Mouse (Mus musculus) intestine, postnatal 0 days (tissue): ENCODE measurements at regions not wholly inside any gene's neighbourhood (a gene's known extent, or its start where the extent isn't known, plus 50 kb on each side); places are given as distances from the start of the nearest gene placed in this dataset.
A peak's percentile ranks its signal among the peaks of the same experiment; 100 is the strongest.

ENCODE experiments used
- ATAC-seq: fragments of 200-750 bp; cut with Nextera tagmentation; 2 replicates; pipeline ENCODE4 v1.8.0; 2017; ENCODE audit warnings: mild to moderate bottlenecking, moderate TSS enrichment, moderate library complexity
- H3K27ac ChIP-seq: fragments of 300-500 bp; sonication (generic); 2 replicates; pipeline ENCODE4 v1.5.1; 2014; ENCODE audit warnings: mild to moderate bottlenecking, low read depth, low read length, moderate library complexity
- H3K27me3 ChIP-seq: fragments of 300-500 bp; sonication (generic); replicated peaks from 2 replicates; pipeline ENCODE4 v1.6.1; 2014; ENCODE audit warnings: low read length, mixed read lengths; ENCODE audit not compliant: control insufficient read depth, insufficient read depth
- H3K36me3 ChIP-seq: fragments of 300-500 bp; sonication (generic); 2 replicates; pipeline ENCODE4 v1.6.1; 2014; ENCODE audit warnings: mild to moderate bottlenecking, moderate library complexity; ENCODE audit not compliant: control insufficient read depth, insufficient read depth
- H3K4me1 ChIP-seq: fragments of 300-500 bp; sonication (generic); replicated peaks from 2 replicates; pipeline ENCODE4 v1.6.1; 2014; ENCODE audit warnings: antibody characterized with exemption, low read length, mixed read lengths; ENCODE audit not compliant: control insufficient read depth, insufficient read depth
- H3K4me2 ChIP-seq: fragments of 300-500 bp; sonication (generic); replicated peaks from 2 replicates; pipeline ENCODE4 v1.6.1; 2014; ENCODE audit warnings: low read depth, mild to moderate bottlenecking, moderate library complexity
- H3K4me3 ChIP-seq: fragments of 300-500 bp; sonication (generic); 2 replicates; pipeline ENCODE4 v1.5.1; 2014; ENCODE audit warnings: low read depth, low read length
- H3K9ac ChIP-seq: fragments of 300-500 bp; sonication (generic); 2 replicates; pipeline ENCODE4 v1.6.1; 2014; ENCODE audit warnings: mild to moderate bottlenecking, low read depth, low read length
- H3K9me3 ChIP-seq: fragments of 300-500 bp; sonication (generic); 2 replicates; pipeline ENCODE4 v1.6.1; 2016; ENCODE audit warnings: mixed run types; ENCODE audit not compliant: control insufficient read depth
- CTCF ChIP-seq: sonication (generic); IDR thresholded peaks from 2 replicates; pipeline ENCODE4 v1.5.1; 2016; ENCODE audit warnings: low read depth, mild to moderate bottlenecking, control low read depth, antibody characterized with exemption, moderate library complexity
- WGBS: fragments of 180-500 bp; shearing (Covaris S2); extraction: QIAGEN DNeasy Blood & Tissue Kit; methylation state at CpG from one replicate; pipeline ENCODE4 v1.1.7; 2014; 5-methylcytosine and 5-hydroxymethylcytosine counted together

GRCm38 (mm10) chr17:80846996-80847810, 97.2 kb upstream of the Tmem178 start:
- peak; percentile 41; the same call in 1 of the 2 replicates for ATAC-seq
- H3K4me1 ChIP-seq: no peaks in the 10 kb centered on the region
- H3K9ac ChIP-seq: no peak overlapping the region
- peak overlapping the region; percentile 37 for H3K4me2 ChIP-seq
- no peaks in the 10 kb centered on the region for H3K36me3 ChIP-seq
- H3K4me3 ChIP-seq: no peak overlapping the region
- H3K27me3 ChIP-seq: no peaks in the 10 kb centered on the region
- no peak overlapping the region for H3K27ac ChIP-seq
- H3K9me3 ChIP-seq: no peaks in the 10 kb centered on the region
- 49% methylated on average over 23 of the region's 23 CpGs for WGBS
- peak; percentile 50 for TF ChIP-seq CTCF

- no peak for ATAC-seq
- Histone ChIP-seq H3K27ac (no peak overlapping the region), H3K36me3 (no peaks in the 10 kb centered on the region), H3K4me2 (no peak overlapping the region), H3K9me3 (no peaks in the 10 kb centered on the region), H3K27me3 (no peaks in the 10 kb centered on the region), H3K4me1 (no peaks in the 10 kb centered on the region), H3K4me3 (no peak overlapping the region), H3K9ac (no peak overlapping the region)
- whole genome bisulfite sequencing: 85% methylated on average over 7 of the region's 7 CpGs
- no peak for TF ChIP-seq CTCF
Observed at GRCm38 (mm10) chr17:80845349-80845748, 99.1 kb upstream of the Tmem178 start.

DNA sequence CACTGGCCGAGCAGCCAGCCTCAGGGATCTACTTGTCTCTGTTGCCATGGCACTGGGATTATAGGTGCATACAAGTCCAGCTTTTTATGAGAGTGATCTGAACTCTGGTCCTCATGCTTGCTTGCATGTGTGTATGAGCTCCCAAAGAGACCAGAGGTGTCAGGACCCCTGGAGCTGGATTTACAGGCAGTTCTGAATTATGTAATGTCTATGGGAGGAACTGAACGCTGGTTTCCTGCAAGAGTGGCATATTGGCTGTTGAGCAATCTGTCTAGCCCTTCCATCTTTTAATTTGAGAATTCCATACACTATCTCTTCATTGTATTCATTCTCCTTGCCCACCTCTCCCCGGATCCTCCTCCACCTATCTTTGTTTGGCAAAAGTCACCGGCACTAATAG, 102.5 kb upstream of the Tmem178 start:
- H3K36me3 ChIP-seq: no peaks in the 10 kb centered on the region
- H3K4me1 ChIP-seq: no peaks in the 10 kb centered on the region
- no peak for ATAC-seq
- no peaks in the 10 kb centered on the region for H3K9me3 ChIP-seq
- H3K4me3 ChIP-seq: no peak overlapping the region
- WGBS: 88% methylated on average over 4 of the region's 4 CpGs
- no peak overlapping the region for H3K4me2 ChIP-seq
- no peaks in the 10 kb centered on the region for H3K27me3 ChIP-seq
- H3K9ac ChIP-seq: no peak overlapping the region
- no peak for TF ChIP-seq CTCF
- no peak overlapping the region for H3K27ac ChIP-seq

DNA sequence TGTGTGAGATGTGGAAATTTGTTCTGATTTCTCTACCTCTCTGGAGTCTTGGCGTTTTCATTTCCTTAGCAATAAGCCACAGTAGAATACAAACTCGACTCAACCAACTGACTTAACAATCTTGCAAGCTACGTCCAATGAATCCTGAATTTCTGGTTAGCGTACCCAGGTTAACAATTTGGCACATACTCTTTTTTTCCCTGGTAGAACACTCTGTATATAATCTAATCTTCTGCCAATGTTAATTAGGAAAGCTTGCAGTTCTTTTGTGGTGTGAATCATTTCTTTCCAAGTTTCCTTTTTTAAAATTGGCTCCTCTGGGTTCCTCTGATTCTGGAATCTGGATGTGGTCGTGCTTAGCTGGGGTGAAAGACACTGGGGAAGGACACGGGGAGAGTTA, 103.5 kb upstream of the Tmem178 start:
- Histone ChIP-seq H3K9me3 (no peaks in the 10 kb centered on the region), H3K4me3 (no peak overlapping the region), H3K27ac (no peak overlapping the region), H3K4me1 (no peaks in the 10 kb centered on the region), H3K27me3 (no peaks in the 10 kb centered on the region), H3K9ac (no peak overlapping the region), H3K36me3 (no peaks in the 10 kb centered on the region), H3K4me2 (no peak overlapping the region)
- no peak for TF ChIP-seq CTCF
- no peak for ATAC-seq
- WGBS: 87% methylated on average over 6 of the region's 6 CpGs

DNA sequence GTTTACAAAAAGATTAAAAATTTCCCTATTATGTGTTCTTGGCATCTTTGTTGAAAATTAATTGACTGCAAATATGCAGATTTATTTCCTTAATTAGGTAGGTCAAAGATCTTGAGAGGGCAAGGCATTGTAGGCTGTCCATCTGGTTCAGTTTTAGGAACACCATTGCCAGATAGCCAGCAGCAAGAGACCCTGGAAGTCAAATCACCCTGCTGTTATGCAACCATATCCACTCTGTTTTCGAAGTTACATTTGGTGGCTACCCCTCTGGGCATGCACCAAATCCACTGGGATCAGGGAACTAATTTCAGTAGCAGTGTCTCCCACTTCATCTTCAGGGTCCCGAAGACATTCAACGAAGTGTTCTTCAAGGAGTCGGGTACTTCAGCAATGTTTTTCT, 104.0 kb upstream of the Tmem178 start:
- 92% methylated on average over 4 of the region's 4 CpGs for WGBS
- no peak for TF ChIP-seq CTCF
- Histone ChIP-seq H3K4me2 (no peak overlapping the region), H3K27me3 (no peaks in the 10 kb centered on the region), H3K9me3 (no peaks in the 10 kb centered on the region), H3K4me1 (no peaks in the 10 kb centered on the region), H3K36me3 (no peaks in the 10 kb centered on the region), H3K4me3 (no peak overlapping the region), H3K27ac (no peak overlapping the region), H3K9ac (no peak overlapping the region)
- ATAC-seq: no peak

DNA sequence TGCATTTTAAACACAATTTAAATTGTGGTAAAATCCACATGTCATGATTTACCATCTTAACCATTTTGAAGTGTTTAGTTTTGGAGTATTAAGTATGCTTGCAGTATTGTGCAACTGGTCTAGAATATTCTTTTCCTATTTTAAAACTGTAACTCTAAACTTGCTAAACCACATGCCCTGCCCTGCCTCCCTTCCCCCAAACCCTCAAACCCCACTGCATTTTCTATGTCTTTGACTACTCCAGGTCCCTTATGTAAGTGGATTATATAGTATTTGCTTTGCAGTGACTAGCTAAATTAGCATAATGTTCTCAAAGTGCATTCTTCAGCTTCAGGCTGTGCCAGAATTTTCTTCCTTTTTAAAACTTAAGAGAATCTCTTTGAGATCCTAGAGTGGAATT, 106.4 kb upstream of the Map4k3 start:
- Histone ChIP-seq H3K27ac (no peak overlapping the region), H3K9me3 (no peaks in the 10 kb centered on the region), H3K9ac (no peak overlapping the region), H3K4me3 (no peak overlapping the region), H3K4me1 (no peaks in the 10 kb centered on the region; the same call in 1 of the 2 replicates), H3K36me3 (no peaks in the 10 kb centered on the region), H3K27me3 (no peaks in the 10 kb centered on the region), H3K4me2 (no peak overlapping the region)
- no peak for TF ChIP-seq CTCF
- ATAC-seq: no peak
